Mouse (Mus musculus): ENCODE results near the gene Mios. TPM values are rescaled to one million over a fixed set of nuclear protein-coding genes. Genes with fewer than 3 reads are reported as not detected.

The Mios gene
- polyA plus RNA-seq, 1 experiment from 2014 or later = 30.7 TPM

GRCm38 (mm10) chr6:8285401-8285960, 76.5 kb downstream of the Mios start:
- Histone ChIP-seq H3K4me3 (ENCODE audit: low read depth, low read length) (no peak overlapping the region), H3K4me1 (ENCODE audit: control insufficient read depth, insufficient read depth, low read length) (no peaks in the 10 kb centered on the region), H3K36me3 (ENCODE audit: control insufficient read depth, insufficient read depth, low read length) (no peaks in the 10 kb centered on the region), H3K27ac (ENCODE audit: low read length) (no peak overlapping the region), H3K4me2 (replicated peaks; ENCODE audit: low read depth, low read length) (no peak overlapping the region), H3K9ac (replicated peaks; ENCODE audit: low read depth, low read length) (no peak overlapping the region), H3K27me3 (ENCODE audit: control insufficient read depth, insufficient read depth, low read length) (no peaks in the 10 kb centered on the region), H3K9me3 (ENCODE audit: control insufficient read depth, low read depth, low read length) (no peaks in the 10 kb centered on the region)
- no peak for ATAC-seq (ENCODE audit: insufficient number of reproducible peaks, insufficient read depth, low FRiP score, low read depth)
- WGBS = 68% methylated on average over 3 of the region's 3 CpGs

Other genes with a start within 250 kb of the Mios start
- 1.2 and 1.7 TPM in 2 replicates for gene Col28a1, start 16.6 kb upstream of the Mios start, polyA plus RNA-seq (2014; fragmentation: Nextera tagmentation; extraction: Ambion mirVana)
- 152 and 157 TPM in 2 replicates for gene Rpa3, start 50.0 kb downstream of the Mios start, polyA plus RNA-seq (2014; fragmentation: Nextera tagmentation; extraction: Ambion mirVana)
- gene Umad1, start 50.1 kb downstream of the Mios start, polyA plus RNA-seq (2014; fragmentation: Nextera tagmentation; extraction: Ambion mirVana) = 26.8 and 28.3 TPM in 2 replicates
- 10.4 and 11.6 TPM in 2 replicates for gene Gm45062, start 50.2 kb downstream of the Mios start, polyA plus RNA-seq (2014; fragmentation: Nextera tagmentation; extraction: Ambion mirVana)

All from stomach, embryonic 14.5 days (tissue).